Mouse (Mus musculus) ES-E14 (cell line): ENCODE results near the gene Colgalt1. TPM values are rescaled to one million over a fixed set of nuclear protein-coding genes. Genes with fewer than 3 reads are reported as not detected.

Experiments
- DNase-seq: peaks from one replicate; pipeline ENCODE4 v3.0.0-alpha.2; 2013; ENCODE audit warnings: low read depth, low spot score
- H3K27ac ChIP-seq: 2 replicates; pipeline ENCODE4 v1.5.1; 2012; ENCODE audit warnings: low read depth, mild to moderate bottlenecking, low read length, moderate library complexity, mixed read lengths; ENCODE audit not compliant: poor library complexity, insufficient read depth, severe bottlenecking
- H3K36me3 ChIP-seq: 2 replicates; pipeline ENCODE4 v1.6.1; 2012; ENCODE audit warnings: mild to moderate bottlenecking, low read length, moderate library complexity, mixed read lengths; ENCODE audit not compliant: control insufficient read depth, poor library complexity, insufficient read depth, severe bottlenecking
- H3K4me1 ChIP-seq, 2 experiments: fragments of 150-350 bp in 1 of 2; sonication (generic) in 1 of 2; 2 replicates each; pipeline ENCODE4 v1.6.1; 2012; ENCODE audit warnings: low read length in 2 of 2, mild to moderate bottlenecking in 1 of 2, mixed read lengths in 1 of 2; ENCODE audit not compliant: control insufficient read depth in 2 of 2, insufficient read depth in 2 of 2, poor library complexity in 1 of 2
- H3K4me3 ChIP-seq, 2 experiments: fragments of 150-350 bp in 1 of 2; sonication (generic) in 1 of 2; 2 replicates each; pipeline ENCODE4 v1.5.1; 2012; ENCODE audit warnings: low read length in 2 of 2, low read depth in 1 of 2, mild to moderate bottlenecking in 1 of 2, mixed read lengths in 1 of 2; ENCODE audit not compliant: insufficient read depth in 1 of 2, poor library complexity in 1 of 2, severe bottlenecking in 1 of 2
- H3K9ac ChIP-seq: 2 replicates; pipeline ENCODE4 v1.6.1; 2012; ENCODE audit warnings: low read depth, mild to moderate bottlenecking, low read length, mixed read lengths; ENCODE audit not compliant: poor library complexity, insufficient read depth, severe bottlenecking
- H3K9me3 ChIP-seq: fragments of 150-350 bp; sonication (generic); 2 replicates; pipeline ENCODE4 v1.6.1; 2012; ENCODE audit warnings: low read depth, mild to moderate bottlenecking, low read length; ENCODE audit not compliant: control insufficient read depth, insufficient read depth
- CHD2 ChIP-seq: IDR thresholded peaks from 2 replicates; pipeline ENCODE4 v1.6.1; 2014; ENCODE audit warnings: mild to moderate bottlenecking, low read depth, low read length, inconsistent platforms
- HCFC1 ChIP-seq: IDR thresholded peaks from 2 replicates; pipeline ENCODE4 v1.6.1; 2012; ENCODE audit warnings: low read length, inconsistent platforms, borderline replicate concordance; ENCODE audit not compliant: insufficient read depth
- MAFK ChIP-seq: IDR thresholded peaks from 2 replicates; pipeline ENCODE4 v1.6.1; 2014; ENCODE audit warnings: mild to moderate bottlenecking, low read depth, low read length, inconsistent platforms; ENCODE audit not compliant: insufficient read depth
- ZC3H11A ChIP-seq: IDR thresholded peaks from 2 replicates; pipeline ENCODE4 v1.6.1; 2012; ENCODE audit warnings: low read depth, mild to moderate bottlenecking, inconsistent platforms, low read length, borderline replicate concordance
- ZNF384 ChIP-seq: IDR thresholded peaks from 2 replicates; pipeline ENCODE4 v1.6.1; 2012; ENCODE audit warnings: low read depth, low read length, inconsistent platforms
- in situ Hi-C, 2 experiments: fragments of 600-800 bp; cut with MboI; formaldehyde crosslinking; loops; one replicate each; pipeline ENCODE4 v1.15.1; 2025; ENCODE audit warnings: low sequenced_read_pairs in 2 of 2, inconsistent platforms in 1 of 2; ENCODE audit not compliant: unreplicated experiment in 2 of 2
- total RNA-seq: library from RNA; depleted of rRNA; stranded (reverse); fragments of 300-350 nt; gene quantifications from 2 replicates; pipeline ENCODE4 v1.2.3, GENCODE M21; 2012; rRNA removed

The Colgalt1 gene
- total RNA-seq, 1 experiment = 126 TPM

- TF ChIP-seq CHD2 (no peak), MAFK (no peak), ZNF384 (no peak), HCFC1 (no peak), ZC3H11A (no peak)
- no peaks in the 10 kb centered on the region for H3K36me3 ChIP-seq
- H3K27ac ChIP-seq = no peak overlapping the region; the same call in 1 of the 2 replicates
- no peak for DNase-seq
- peaks cover 4 to 39% of the 10 kb centered on the region in 2 experiments; a peak in 3 of 4 replicates for H3K4me1 ChIP-seq
- in situ Hi-C loops = no loop called here
- no peak overlapping the region for H3K9ac ChIP-seq
- no peaks in the 10 kb centered on the region for H3K9me3 ChIP-seq
- H3K4me3 ChIP-seq = no peak overlapping the region; a peak in 1 of 4 replicates
Measured at GRCm38 (mm10) chr8:71672168-71672735, 61.5 kb downstream of the Colgalt1 start.

GRCm38 (mm10) chr8:71674071-71674470 is 63.3 kb downstream of the Colgalt1 start:
- no peak for DNase-seq
- TF ChIP-seq MAFK (no peak), HCFC1 (no peak), ZNF384 (no peak), ZC3H11A (no peak), CHD2 (peak; percentile 61)
- in situ Hi-C loops = no loop called here
- Histone ChIP-seq H3K9ac (no peak overlapping the region), H3K4me1 (peaks cover 4 to 29% of the 10 kb centered on the region in 2 experiments; a peak in 2 of 4 replicates), H3K36me3 (no peaks in the 10 kb centered on the region), H3K4me3 (no peak overlapping the region), H3K27ac (no peak overlapping the region), H3K9me3 (no peaks in the 10 kb centered on the region)

Other genes with a start within 250 kb of the Colgalt1 start
- gene Use1, start 244.2 kb upstream of the Colgalt1 start, total RNA-seq = 112 and 144 TPM in 2 replicates
- 7.4 and 9.4 TPM in 2 replicates for gene Ocel1, start 239.7 kb upstream of the Colgalt1 start, total RNA-seq
- gene Nr2f6, start 229.0 kb upstream of the Colgalt1 start, total RNA-seq = 52.8 and 63.1 TPM in 2 replicates
- 2.0 and 2.4 TPM in 2 replicates for gene Ushbp1, start 215.2 kb upstream of the Colgalt1 start, total RNA-seq
- gene Babam1, start 214.1 kb upstream of the Colgalt1 start, total RNA-seq = 40.7 and 47.4 TPM in 2 replicates
- gene Ankle1, start 205.0 kb upstream of the Colgalt1 start, total RNA-seq = 28.9 and 44.5 TPM in 2 replicates
- 11.7 and 12.2 TPM in 2 replicates for gene Abhd8, start 147.3 kb upstream of the Colgalt1 start, total RNA-seq
- gene Mrpl34, start 146.0 kb upstream of the Colgalt1 start, total RNA-seq = 135 and 148 TPM in 2 replicates
- gene Dda1, start 141.8 kb upstream of the Colgalt1 start, total RNA-seq = 60.5 and 65.1 TPM in 2 replicates
- gene Ano8, start 125.0 kb upstream of the Colgalt1 start, total RNA-seq = 10.6 and 22.3 TPM in 2 replicates
- gene Gtpbp3, start 122.9 kb upstream of the Colgalt1 start, total RNA-seq = 60.4 and 63.8 TPM in 2 replicates
- 2.0 and 2.5 TPM in 2 replicates for gene Plvap, start 99.2 kb upstream of the Colgalt1 start, total RNA-seq
- 2.4 and 2.6 TPM in 2 replicates for gene Ccdc194, start 85.3 kb upstream of the Colgalt1 start, total RNA-seq
- gene Bst2, start 73.5 kb upstream of the Colgalt1 start, total RNA-seq = 135 and 207 TPM in 2 replicates
- gene Mvb12a, start 68.1 kb upstream of the Colgalt1 start, total RNA-seq = 50.4 and 58.8 TPM in 2 replicates
- 0.18 and 0.58 TPM in 2 replicates for gene Tmem221, start 52.1 kb upstream of the Colgalt1 start, total RNA-seq
- gene Nxnl1, start 44.4 kb upstream of the Colgalt1 start, total RNA-seq = not detected in 2 replicates
- gene Slc27a1, start 42.1 kb upstream of the Colgalt1 start, total RNA-seq = 24.5 and 45.9 TPM in 2 replicates
- gene Pgls, start 18.8 kb upstream of the Colgalt1 start, total RNA-seq = 95.6 and 124 TPM in 2 replicates
- gene Fam129c, start 13.3 kb upstream of the Colgalt1 start, total RNA-seq = 9.0 and 15.2 TPM in 2 replicates
- 3.0 and 9.1 TPM in 2 replicates for gene Unc13a, start 60.8 kb downstream of the Colgalt1 start, total RNA-seq
- 19.0 and 27.3 TPM in 2 replicates for gene Jak3, start 65.3 kb downstream of the Colgalt1 start, total RNA-seq
- 3.0 and 5.1 TPM in 2 replicates for gene Insl3, start 78.2 kb downstream of the Colgalt1 start, total RNA-seq
- 1.1 and 1.3 TPM in 2 replicates for gene B3gnt3, start 90.8 kb downstream of the Colgalt1 start, total RNA-seq
- 21.9 and 45.1 TPM in 2 replicates for gene Fcho1, start 114.7 kb downstream of the Colgalt1 start, total RNA-seq